Mouse (Mus musculus): Measurements from ENCODE around the gene Dynll1.

Gene Dynll1

GRCm38 (mm10) chr5:115300792-115301614 lies at the start of gene Dynll1:
Dynll1 (minus strand) TSS chr5:115300999.
- peak; percentile 100 for DNase-seq

- no peak for DNase-seq
These were observed 48.4 kb upstream of the Dynll1 start for GRCm38 (mm10) chr5:115349225-115349555.

GRCm38 (mm10) chr5:115348546-115349224 lies 47.9 kb upstream of the Dynll1 start, which contains the start of gene Cox6a1:
Cox6a1 (minus strand) TSS chr5:115348981.
- peak; percentile 99 to 100 for DNase-seq

GRCm38 (mm10) chr5:115347564-115347963 lies 46.8 kb upstream of the Dynll1 start:
- DNase-seq: peak; percentile 88 to 90

GRCm38 (mm10) chr5:115341314-115342165 lies 40.7 kb upstream of the Dynll1 start:
- no peak for DNase-seq

- DNase-seq: peak; percentile 94 to 95
These were observed 39.9 kb upstream of the Dynll1 start, which contains the start of the genes Gatc and Triap1 for GRCm38 (mm10) chr5:115340577-115341313. Gatc (minus strand) TSS chr5:115341178. Triap1 (plus strand) TSS chr5:115341225.

GRCm38 (mm10) chr5:115340007-115340406 lies 39.2 kb upstream of the Dynll1 start:
- DNase-seq: no peak

GRCm38 (mm10) chr5:115333626-115334025 lies 32.8 kb upstream of the Dynll1 start:
- no peak for DNase-seq

GRCm38 (mm10) chr5:115330955-115331354 lies 30.2 kb upstream of the Dynll1 start:
- DNase-seq: no peak

- peak; percentile 51 to 67 for DNase-seq
These were observed 27.1 kb upstream of the Dynll1 start for GRCm38 (mm10) chr5:115327610-115328548.

GRCm38 (mm10) chr5:115326875-115327609 lies 26.2 kb upstream of the Dynll1 start, which contains the start of gene Srsf9:
Srsf9 (plus strand) TSS chr5:115327177.
- DNase-seq: peak; percentile 98 to 99

GRCm38 (mm10) chr5:115326256-115326831 lies 25.5 kb upstream of the Dynll1 start:
- DNase-seq: peak in 1 of 2 experiments; percentile 22

- DNase-seq: peak; percentile 79 to 81
These were observed 18.5 kb upstream of the Dynll1 start for GRCm38 (mm10) chr5:115319004-115319940.

GRCm38 (mm10) chr5:115317645-115318328 lies 17.0 kb upstream of the Dynll1 start:
- DNase-seq: peak in 1 of 2 experiments; percentile 27

- peak in 1 of 2 experiments; percentile 30 for DNase-seq
These were observed 16.3 kb upstream of the Dynll1 start for GRCm38 (mm10) chr5:115316968-115317644.

- no peak for DNase-seq
These were observed 12.8 kb upstream of the Dynll1 start for GRCm38 (mm10) chr5:115313668-115313943.

Measured in cerebellum, postnatal 14 days (tissue).